ENCODE assay signal across 9 mouse cellular contexts in the genomic region with DNA sequence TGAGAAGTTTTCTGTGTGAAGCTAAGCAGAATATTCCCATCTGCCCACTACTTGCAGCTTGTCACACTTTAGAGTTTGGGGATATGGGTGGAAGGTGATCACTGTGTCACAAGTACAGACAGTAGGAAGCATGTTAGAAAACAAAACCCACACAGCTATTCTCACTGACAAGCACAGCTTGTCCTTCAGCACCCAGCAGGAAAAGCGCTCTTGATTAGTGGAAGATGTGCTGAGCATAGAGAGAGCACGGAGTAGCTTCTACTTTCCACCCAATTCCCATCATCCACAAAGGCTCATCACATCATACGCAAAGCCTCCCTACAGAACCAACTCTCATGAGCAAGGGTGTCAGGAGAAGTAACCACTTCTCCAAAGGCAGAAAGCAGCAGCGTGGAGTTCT. TPM values are rescaled to one million over a fixed set of nuclear protein-coding genes. Genes with fewer than 3 reads are reported as not detected.
A peak's percentile ranks its signal among the peaks of the same experiment; 100 is the strongest.
DNase-seq lines count a peak whose midpoint lies in the region; ATAC-seq and TF ChIP-seq lines count a peak whose summit lies in the region.
"Had no signal": no experiment of that assay in that cellular context is flagged by ENCODE, and none has a peak within 500 bp of the region (broad histone marks: within the 10 kb centered on the region; RNA-seq: fewer than 3 reads in every experiment).

No protein-coding gene starts in this region.

- DNase-seq in heart, postnatal 14 days = no peak
- DNase-seq in brain, embryonic 14.5 days (ENCODE audit: low read depth) = peak; percentile 22
- DNase-seq in forebrain, embryonic 14.5 days (ENCODE audit: low spot score) = no peak
- DNase-seq in urinary bladder, adult 2 months (ENCODE audit: low spot score) = no peak

- no peak for TF ChIP-seq CTCF in brain, embryonic 14.5 days (IDR thresholded peaks at IDR 0.05; ENCODE audit: borderline replicate concordance, extremely low read depth, insufficient read depth, insufficient read length)

- no peak overlapping the region for H3K9ac ChIP-seq in heart, embryonic 16.5 days (ENCODE audit: low read length)
- peak overlapping the region; percentile 81 for H3K9ac ChIP-seq in forebrain, embryonic 14.5 days (ENCODE audit: low read length)
- no peak overlapping the region for H3K9ac ChIP-seq in midbrain, embryonic 12.5 days (replicated peaks)

- WGBS in heart, embryonic 16.5 days = 52% methylated on average over 4 of the region's 4 CpGs
- 58% methylated on average over 4 of the region's 4 CpGs for WGBS in forebrain, embryonic 14.5 days
- WGBS in midbrain, embryonic 12.5 days = 59% methylated on average over 4 of the region's 4 CpGs

- no peak for TF ChIP-seq POLR2A in brain, embryonic 14.5 days (IDR thresholded peaks at IDR 0.05; ENCODE audit: borderline replicate concordance, extremely low read depth, insufficient read depth, insufficient read length, poor library complexity, severe bottlenecking)

- H3K9me3 ChIP-seq in heart, embryonic 16.5 days (replicated peaks; ENCODE audit: control insufficient read depth, low read length) = no peaks in the 10 kb centered on the region
- H3K9me3 ChIP-seq in forebrain, embryonic 14.5 days (replicated peaks; ENCODE audit: control insufficient read depth, low read length) = no peaks in the 10 kb centered on the region
- H3K9me3 ChIP-seq in midbrain, embryonic 12.5 days = no peaks in the 10 kb centered on the region

- no peak for ATAC-seq in heart, embryonic 16.5 days (replicated peaks; ENCODE audit: extremely low read depth, insufficient read depth, low FRiP score)
- no peak for ATAC-seq in forebrain, embryonic 14.5 days
- no peak for ATAC-seq in midbrain, embryonic 12.5 days (ENCODE audit: low FRiP score, low read depth)
- no peak for ATAC-seq in megakaryocyte, adult 5-6 weeks (ENCODE audit: poor library complexity, severe bottlenecking)
- ATAC-seq in monocyte, adult 5-6 weeks (replicated peaks; ENCODE audit: insufficient number of reproducible peaks, low FRiP score, low TSS enrichment, poor library complexity, severe bottlenecking) = no peak

- H3K4me3 ChIP-seq in heart, embryonic 16.5 days (ENCODE audit: low read length) = no peak overlapping the region; the same call in 1 of the 2 replicates
- peak overlapping the region; percentile 65 for H3K4me3 ChIP-seq in forebrain, embryonic 14.5 days (ENCODE audit: low read depth, low read length)
- H3K4me3 ChIP-seq in midbrain, embryonic 12.5 days = peak overlapping the region; percentile 82

- intact Hi-C loops in heart, postnatal 14 days (cut with DNase I) = no loop called here

- H3K4me2 ChIP-seq in heart, embryonic 16.5 days (ENCODE audit: low read depth, low read length) = peak overlapping the region; percentile 99
- H3K4me2 ChIP-seq in forebrain, embryonic 14.5 days (ENCODE audit: low read length) = peak overlapping the region; percentile 83
- peak overlapping the region; percentile 73 for H3K4me2 ChIP-seq in midbrain, embryonic 12.5 days (replicated peaks)

- H3K27me3 ChIP-seq in heart, embryonic 16.5 days (ENCODE audit: control insufficient read depth, insufficient read depth, low read length) = peaks cover 18% of the 10 kb centered on the region
- peaks cover 6% of the 10 kb centered on the region for H3K27me3 ChIP-seq in forebrain, embryonic 14.5 days (replicated peaks; ENCODE audit: control insufficient read depth, insufficient read depth, low read length)
- peaks cover 22% of the 10 kb centered on the region for H3K27me3 ChIP-seq in midbrain, embryonic 12.5 days

- H3K36me3 ChIP-seq in heart, embryonic 16.5 days (ENCODE audit: control insufficient read depth, insufficient read depth) = no peaks in the 10 kb centered on the region
- H3K36me3 ChIP-seq in forebrain, embryonic 14.5 days (ENCODE audit: control insufficient read depth, insufficient read depth, low read length) = no peaks in the 10 kb centered on the region
- H3K36me3 ChIP-seq in midbrain, embryonic 12.5 days = no peaks in the 10 kb centered on the region

- no peak overlapping the region for H3K27ac ChIP-seq in heart, embryonic 16.5 days (ENCODE audit: low read length)
- H3K27ac ChIP-seq in forebrain, embryonic 14.5 days (ENCODE audit: low read depth, low read length) = no peak overlapping the region
- no peak overlapping the region for H3K27ac ChIP-seq in midbrain, embryonic 12.5 days (replicated peaks)

- peaks cover 10% of the 10 kb centered on the region; the same call in 1 of the 2 replicates for H3K4me1 ChIP-seq in heart, embryonic 16.5 days (ENCODE audit: control insufficient read depth, insufficient read depth, low read length)
- no peaks in the 10 kb centered on the region for H3K4me1 ChIP-seq in forebrain, embryonic 14.5 days (ENCODE audit: control insufficient read depth, insufficient read depth, low read length)
- peaks cover 5% of the 10 kb centered on the region for H3K4me1 ChIP-seq in midbrain, embryonic 12.5 days

RNA-seq across cellular contexts. Expression of gene Zfp804a, which starts 1.4 kb away (rescaled TPM):
- polyA plus RNA-seq in heart, embryonic 16.5 days (2015; fragmentation: Nextera tagmentation; extraction: Ambion mirVana) = 0.07 and 0.18 TPM in 2 replicates
- total RNA-seq in heart, postnatal 14 days (2021) = not detected
- 7.5 and 12.4 TPM in 2 replicates for polyA plus RNA-seq in brain, embryonic 14.5 days (2012; rRNA removed)
- polyA plus RNA-seq in forebrain, embryonic 14.5 days (2014; fragmentation: Nextera tagmentation; extraction: Ambion mirVana) = 5.9 and 6.1 TPM in 2 replicates
- 2.5 and 3.5 TPM in 2 replicates for polyA plus RNA-seq in midbrain, embryonic 12.5 days (2016; fragmentation: Nextera tagmentation; extraction: Ambion mirVana)
- total RNA-seq in megakaryocyte, adult 5-6 weeks (2015) = not detected in 2 replicates
- not detected in 2 replicates for total RNA-seq in megakaryocyte, adult 5-6 weeks (2017)
- total RNA-seq in monocyte, adult 5-6 weeks (2017) = not detected in 3 replicates
- 0.04 TPM in 1 of 2 replicates, not detected in the other for polyA plus RNA-seq in urinary bladder, adult 2 months (2012; rRNA removed)
- total RNA-seq: gastrocnemius, adult 18-20 months had no signal
